16 mouse cellular contexts compared by ENCODE assay signal in the genomic region with DNA sequence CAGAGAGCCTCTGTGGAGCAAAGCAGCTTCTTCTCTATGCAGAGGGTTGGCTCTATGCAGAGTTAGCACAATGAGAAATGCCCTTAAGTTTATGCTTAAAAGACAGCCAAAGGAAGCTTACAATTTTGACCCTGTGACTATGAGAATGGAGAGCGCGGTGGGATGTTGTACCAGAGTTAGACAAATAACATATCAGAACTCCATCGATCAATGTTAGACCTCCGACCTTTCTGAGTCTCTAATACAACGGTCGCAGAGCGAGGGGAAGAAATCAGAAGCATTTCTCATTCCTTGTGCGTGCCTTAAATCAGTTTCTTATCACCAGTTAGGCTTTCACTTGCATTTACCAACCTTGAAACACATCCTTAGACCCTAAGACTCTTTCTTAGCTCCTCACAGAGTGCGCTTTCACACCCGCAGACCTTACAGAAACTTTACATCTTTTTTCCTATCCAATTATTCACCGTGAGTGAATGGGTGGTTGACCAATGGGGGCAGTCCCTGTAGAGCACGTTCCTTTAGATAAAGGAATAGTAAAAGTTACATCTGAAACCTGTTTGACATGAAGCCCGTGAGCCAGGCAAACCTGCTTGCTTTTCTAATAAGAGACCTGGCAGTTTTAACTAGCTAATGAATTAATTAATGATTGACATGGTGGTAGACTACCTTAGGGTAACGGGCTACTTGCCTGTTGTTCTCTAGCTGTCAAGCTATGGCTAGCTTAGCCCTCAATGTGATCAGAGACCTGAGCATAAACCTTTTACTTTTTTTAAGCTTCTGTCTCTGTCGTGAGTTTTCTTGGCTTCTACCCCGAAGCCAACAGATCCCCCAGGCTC. TPM values are rescaled to one million over a fixed set of nuclear protein-coding genes. Genes with fewer than 3 reads are reported as not detected.
DNase-seq lines count a peak whose midpoint lies in the region; ATAC-seq and TF ChIP-seq lines count a peak whose summit lies in the region.
"Had no signal": no experiment of that assay in that cellular context is flagged by ENCODE, and none has a peak within 500 bp of the region (broad histone marks: within the 10 kb centered on the region; RNA-seq: fewer than 3 reads in every experiment).

No protein-coding gene starts in this region.

- WGBS in intestine, embryonic 14.5 days = 56% methylated on average over 16 of the region's 16 CpGs
- 48% methylated on average over 16 of the region's 16 CpGs for WGBS in intestine, embryonic 16.5 days
- WGBS in midbrain, embryonic 11.5 days = 70% methylated on average over 16 of the region's 16 CpGs
- WGBS in midbrain, embryonic 16.5 days = 71% methylated on average over 16 of the region's 16 CpGs
- 68% methylated on average over 16 of the region's 16 CpGs for WGBS in kidney, postnatal 0 days

- TF ChIP-seq CTCF in kidney, postnatal 0 days (IDR thresholded peaks at IDR 0.05; ENCODE audit: low read depth) = no peak

- no peaks in the 10 kb centered on the region for H3K9me3 ChIP-seq in intestine, embryonic 14.5 days (ENCODE audit: control insufficient read depth, low read length)
- H3K9me3 ChIP-seq in intestine, embryonic 16.5 days (ENCODE audit: control insufficient read depth, low read length) = no peaks in the 10 kb centered on the region
- no peaks in the 10 kb centered on the region for H3K9me3 ChIP-seq in midbrain, embryonic 11.5 days (ENCODE audit: control insufficient read depth, low read length)
- H3K9me3 ChIP-seq in midbrain, embryonic 16.5 days (replicated peaks; ENCODE audit: control insufficient read depth, low read length, poor library complexity, severe bottlenecking) = no peaks in the 10 kb centered on the region
- no peaks in the 10 kb centered on the region for H3K9me3 ChIP-seq in kidney, postnatal 0 days (replicated peaks; ENCODE audit: low read length)
- H3K9me3 ChIP-seq: midbrain, embryonic 12.5 days had no signal

- H3K36me3 ChIP-seq in intestine, embryonic 14.5 days (ENCODE audit: control insufficient read depth, insufficient read depth, low read length) = no peaks in the 10 kb centered on the region
- H3K36me3 ChIP-seq in intestine, embryonic 16.5 days (ENCODE audit: control insufficient read depth, insufficient read depth, low read length) = no peaks in the 10 kb centered on the region
- H3K36me3 ChIP-seq in midbrain, embryonic 11.5 days (ENCODE audit: control insufficient read depth, insufficient read depth, low read length) = no peaks in the 10 kb centered on the region
- no peaks in the 10 kb centered on the region for H3K36me3 ChIP-seq in midbrain, embryonic 16.5 days (ENCODE audit: control insufficient read depth, insufficient read depth, low read length)
- no peaks in the 10 kb centered on the region for H3K36me3 ChIP-seq in kidney, postnatal 0 days (ENCODE audit: insufficient read depth, low read length)
- H3K36me3 ChIP-seq: midbrain, embryonic 12.5 days had no signal

- H3K27me3 ChIP-seq in intestine, embryonic 14.5 days (replicated peaks; ENCODE audit: control insufficient read depth, insufficient read depth, low read length) = no peaks in the 10 kb centered on the region
- no peaks in the 10 kb centered on the region for H3K27me3 ChIP-seq in intestine, embryonic 16.5 days (replicated peaks; ENCODE audit: control insufficient read depth, insufficient read depth, low read length)
- H3K27me3 ChIP-seq in midbrain, embryonic 11.5 days (ENCODE audit: control insufficient read depth, insufficient read depth, low read length) = no peaks in the 10 kb centered on the region
- no peaks in the 10 kb centered on the region; the same call in 1 of the 2 replicates for H3K27me3 ChIP-seq in midbrain, embryonic 16.5 days (ENCODE audit: control insufficient read depth, insufficient read depth, low read depth, low read length)
- H3K27me3 ChIP-seq in kidney, postnatal 0 days (ENCODE audit: insufficient read depth, low read length) = no peaks in the 10 kb centered on the region

- no peak overlapping the region for H3K9ac ChIP-seq in intestine, embryonic 14.5 days (ENCODE audit: low read length)
- H3K9ac ChIP-seq in intestine, embryonic 16.5 days (ENCODE audit: low read depth, low read length) = no peak overlapping the region
- H3K9ac ChIP-seq in midbrain, embryonic 11.5 days (ENCODE audit: low read length) = no peak overlapping the region
- no peak overlapping the region for H3K9ac ChIP-seq in midbrain, embryonic 16.5 days (ENCODE audit: low read depth, low read length)
- H3K9ac ChIP-seq in kidney, postnatal 0 days (ENCODE audit: low read depth, low read length) = no peak overlapping the region
- H3K9ac ChIP-seq: midbrain, embryonic 12.5 days had no signal

- no peak overlapping the region for H3K27ac ChIP-seq in intestine, embryonic 14.5 days (ENCODE audit: low read depth)
- no peak overlapping the region for H3K27ac ChIP-seq in intestine, embryonic 16.5 days (ENCODE audit: low read length)
- H3K27ac ChIP-seq in midbrain, embryonic 11.5 days (ENCODE audit: low read depth, low read length) = no peak overlapping the region
- H3K27ac ChIP-seq in midbrain, embryonic 16.5 days (ENCODE audit: low read length) = no peak overlapping the region
- no peak overlapping the region for H3K27ac ChIP-seq in kidney, postnatal 0 days
- H3K27ac ChIP-seq: gastrocnemius, adult 2 months; midbrain, embryonic 12.5 days had no signal

- peaks cover 17% of the 10 kb centered on the region for H3K4me1 ChIP-seq in intestine, embryonic 14.5 days (replicated peaks; ENCODE audit: control insufficient read depth, insufficient read depth, low read length)
- H3K4me1 ChIP-seq in intestine, embryonic 16.5 days (ENCODE audit: control insufficient read depth, insufficient read depth, low read length) = peaks cover 20% of the 10 kb centered on the region
- no peaks in the 10 kb centered on the region for H3K4me1 ChIP-seq in midbrain, embryonic 11.5 days (ENCODE audit: control insufficient read depth, insufficient read depth, low read length)
- 0 out of 2 replicates have a peak, but pooled peaks cover 2% of the 10 kb centered on the region for H3K4me1 ChIP-seq in midbrain, embryonic 16.5 days (ENCODE audit: control insufficient read depth, insufficient read depth, low read length)
- H3K4me1 ChIP-seq in kidney, postnatal 0 days (replicated peaks; ENCODE audit: insufficient read depth, low read length) = peaks cover 5% of the 10 kb centered on the region; the same call in 1 of the 2 replicates

- DNase-seq in intestine, embryonic 14.5 days (ENCODE audit: low spot score) = peak; percentile 50
- peak; percentile 71 for DNase-seq in midbrain, embryonic 11.5 days (ENCODE audit: low spot score, missing footprints)
- no peak for DNase-seq in kidney, postnatal 0 days (ENCODE audit: low spot score)
- DNase-seq in spleen, postnatal 36 days (ENCODE audit: low spot score in 2 of 2) = no peak
- no peak for DNase-seq in cerebellum, postnatal 4 days (ENCODE audit: low spot score in 2 of 2)
- DNase-seq: adrenal gland, postnatal 14 days; cerebellum, adult 8-10 months; gastrocnemius, adult 2 months; heart, adult 18-20 months; lung, postnatal 36 days had no signal

- no peak for ATAC-seq in intestine, embryonic 14.5 days (replicated peaks; ENCODE audit: low FRiP score, low TSS enrichment, low read depth)
- no peak for ATAC-seq in intestine, embryonic 16.5 days
- no peak for ATAC-seq in midbrain, embryonic 11.5 days (ENCODE audit: low FRiP score)
- ATAC-seq in midbrain, embryonic 16.5 days = no peak
- ATAC-seq in kidney, postnatal 0 days (replicated peaks; ENCODE audit: low FRiP score, low read depth) = no peak; the same call in 1 of the 2 replicates
- ATAC-seq: forebrain, embryonic 14.5 days; hindbrain, embryonic 16.5 days had no signal

- no peak overlapping the region for H3K4me3 ChIP-seq in intestine, embryonic 14.5 days (ENCODE audit: low read depth, low read length)
- H3K4me3 ChIP-seq in intestine, embryonic 16.5 days (ENCODE audit: low read length) = no peak overlapping the region
- no peak overlapping the region for H3K4me3 ChIP-seq in midbrain, embryonic 11.5 days (ENCODE audit: low read depth, low read length)
- H3K4me3 ChIP-seq in midbrain, embryonic 16.5 days (ENCODE audit: low read depth, low read length) = no peak overlapping the region
- H3K4me3 ChIP-seq in kidney, postnatal 0 days (replicated peaks; ENCODE audit: low read depth, low read length) = no peak overlapping the region
- H3K4me3 ChIP-seq: gastrocnemius, adult 2 months; midbrain, embryonic 12.5 days; myocyte had no signal

- no peak overlapping the region for H3K4me2 ChIP-seq in intestine, embryonic 14.5 days (ENCODE audit: low read length)
- H3K4me2 ChIP-seq in intestine, embryonic 16.5 days (ENCODE audit: low read depth, low read length) = no peak overlapping the region
- H3K4me2 ChIP-seq in midbrain, embryonic 11.5 days = no peak overlapping the region
- H3K4me2 ChIP-seq in midbrain, embryonic 16.5 days (ENCODE audit: low read length) = no peak overlapping the region
- H3K4me2 ChIP-seq in kidney, postnatal 0 days (ENCODE audit: low read length) = 0 out of 2 replicates have a peak overlapping the region, but pooled peaks have one; percentile 2
- H3K4me2 ChIP-seq: midbrain, embryonic 12.5 days had no signal

RNA-seq across cellular contexts. Expression of a gene that starts 34.7 kb away (rescaled TPM):
- 50.5 and 68.2 TPM in 2 replicates for polyA plus RNA-seq in intestine, embryonic 14.5 days (2014; fragmentation: Nextera tagmentation; extraction: Ambion mirVana)
- polyA plus RNA-seq in intestine, embryonic 16.5 days (2015; fragmentation: Nextera tagmentation; extraction: Ambion mirVana) = 40.1 and 41.1 TPM in 2 replicates
- 41.7 and 42.6 TPM in 2 replicates for polyA plus RNA-seq in midbrain, embryonic 11.5 days (2014; fragmentation: Nextera tagmentation; extraction: Ambion mirVana)
- polyA plus RNA-seq in midbrain, embryonic 16.5 days (2015; fragmentation: Nextera tagmentation; extraction: Ambion mirVana) = 44.8 and 49.0 TPM in 2 replicates
- polyA plus RNA-seq in kidney, postnatal 0 days (2015; fragmentation: Nextera tagmentation; extraction: Ambion mirVana) = 41.6 and 44.1 TPM in 2 replicates

Comparison
In these comparisons a context has a peak if more than half of its experiments do, and no peak if none do; other contexts are left out.
1. DNase-seq: peak in intestine, embryonic 14.5 days (single experiment) and midbrain, embryonic 11.5 days (single experiment); none in kidney, postnatal 0 days (single experiment), spleen, postnatal 36 days (0 of 2) and cerebellum, postnatal 4 days (0 of 2).